8 mouse cellular contexts compared by ENCODE assay signal in genomic region chr2:163787709-163788108, GRCm38 (mm10). TPM values are rescaled to one million over a fixed set of nuclear protein-coding genes. Genes with fewer than 3 reads are reported as not detected.
DNase-seq lines count a peak whose midpoint lies in the region; ATAC-seq and TF ChIP-seq lines count a peak whose summit lies in the region.

No protein-coding gene starts in this region.

- H3K4me1 ChIP-seq in forebrain, embryonic 11.5 days (replicated peaks; ENCODE audit: control insufficient read depth, insufficient read depth, low read length): no peaks in the 10 kb centered on the region
- H3K4me1 ChIP-seq in forebrain, embryonic 16.5 days (replicated peaks; ENCODE audit: control insufficient read depth, insufficient read depth, low read length): no peaks in the 10 kb centered on the region
- H3K4me1 ChIP-seq in cortical plate, adult 2 months (ENCODE audit: control insufficient read depth, insufficient read depth, low read length): no peaks in the 10 kb centered on the region

- no peaks in the 10 kb centered on the region for H3K9me3 ChIP-seq in forebrain, embryonic 11.5 days (ENCODE audit: control insufficient read depth, low read length)
- H3K9me3 ChIP-seq in forebrain, embryonic 16.5 days (ENCODE audit: control insufficient read depth, low read length): no peaks in the 10 kb centered on the region

- H3K4me2 ChIP-seq in forebrain, embryonic 11.5 days (ENCODE audit: low read depth, low read length, severe bottlenecking): no peak overlapping the region
- H3K4me2 ChIP-seq in forebrain, embryonic 16.5 days (ENCODE audit: low read length): no peak overlapping the region

- no peak for ATAC-seq in forebrain, embryonic 11.5 days (replicated peaks; ENCODE audit: low FRiP score)
- no peak for ATAC-seq in forebrain, embryonic 16.5 days
- ATAC-seq in megakaryocyte, adult 5-6 weeks (ENCODE audit: poor library complexity, severe bottlenecking): peak; percentile 94

- no peak overlapping the region for H3K27ac ChIP-seq in forebrain, embryonic 11.5 days (ENCODE audit: low read depth, low read length)
- H3K27ac ChIP-seq in forebrain, embryonic 16.5 days (ENCODE audit: low read length): no peak overlapping the region
- H3K27ac ChIP-seq in cortical plate, adult 2 months (ENCODE audit: insufficient read depth, low read length): no peak overlapping the region

- no peak overlapping the region for H3K4me3 ChIP-seq in forebrain, embryonic 11.5 days (ENCODE audit: low read depth, low read length)
- no peak overlapping the region for H3K4me3 ChIP-seq in forebrain, embryonic 16.5 days (replicated peaks; ENCODE audit: low read length)
- no peak overlapping the region for H3K4me3 ChIP-seq in cortical plate, adult 2 months (ENCODE audit: insufficient read depth, low read length)

- no peak overlapping the region for H3K9ac ChIP-seq in forebrain, embryonic 11.5 days (ENCODE audit: low read length)
- no peak overlapping the region for H3K9ac ChIP-seq in forebrain, embryonic 16.5 days (replicated peaks; ENCODE audit: low read depth, low read length)

- peak; percentile 71 for DNase-seq in forebrain, embryonic 11.5 days (ENCODE audit: low spot score)
- peak; percentile 16 for DNase-seq in T-cell, adult 2 months (ENCODE audit: low spot score)
- DNase-seq in heart, postnatal 36 days: peak; percentile 46 to 47
- DNase-seq in layer of hippocampus, adult 9-10 months (ENCODE audit: low spot score): peak; percentile 42
- DNase-seq in splenic B cell, adult 2 months (ENCODE audit: low read depth, low spot score): peak; percentile 83

- no peaks in the 10 kb centered on the region for H3K27me3 ChIP-seq in forebrain, embryonic 11.5 days (ENCODE audit: control insufficient read depth, insufficient read depth, low read length)
- H3K27me3 ChIP-seq in forebrain, embryonic 16.5 days (replicated peaks; ENCODE audit: control insufficient read depth, insufficient read depth, low read length): no peaks in the 10 kb centered on the region
- H3K27me3 ChIP-seq in splenic B cell, adult 2 months (ENCODE audit: control insufficient read depth, insufficient read depth, low read length, poor library complexity, severe bottlenecking): no peaks in the 10 kb centered on the region

- TF ChIP-seq CTCF in cortical plate, adult 2 months (IDR thresholded peaks at IDR 0.05; ENCODE audit: extremely low read depth, insufficient read depth, low read length): peak; percentile 77

- no peaks in the 10 kb centered on the region for H3K36me3 ChIP-seq in forebrain, embryonic 11.5 days (ENCODE audit: control insufficient read depth, insufficient read depth, low read length)
- no peaks in the 10 kb centered on the region for H3K36me3 ChIP-seq in forebrain, embryonic 16.5 days (ENCODE audit: control insufficient read depth, insufficient read depth)
- no peaks in the 10 kb centered on the region for H3K36me3 ChIP-seq in splenic B cell, adult 2 months (ENCODE audit: control insufficient read depth, insufficient read depth, low read length, poor library complexity, severe bottlenecking)

- 41% methylated on average over 3 of the region's 3 CpGs for WGBS in forebrain, embryonic 11.5 days
- 41% methylated on average over 3 of the region's 3 CpGs for WGBS in forebrain, embryonic 16.5 days

- intact Hi-C loops in heart, postnatal 36 days (cut with DNase I): loop anchor here (10.0 kb wide), 4 partner anchors 47 to 253 kb away; no protein-coding TSS in a partner anchor

- no peak for TF ChIP-seq POLR2A in cortical plate, adult 2 months (IDR thresholded peaks at IDR 0.05; ENCODE audit: extremely low read depth, insufficient read depth, low read length)

RNA-seq across cellular contexts. Expression of gene Ccn5, which starts 33.0 kb away (rescaled TPM):
- polyA plus RNA-seq in forebrain, embryonic 11.5 days (2014; fragmentation: Nextera tagmentation; extraction: Ambion mirVana): 0.25 and 0.32 TPM in 2 replicates
- polyA plus RNA-seq in forebrain, embryonic 16.5 days (2015; fragmentation: Nextera tagmentation; extraction: Ambion mirVana): 0.15 and 0.27 TPM in 2 replicates
- polyA plus RNA-seq in cortical plate, adult 2 months (2012; rRNA removed): 0.08 and 0.42 TPM in 2 replicates
- 1 to 10 TPM; 1.5 to 2.0 TPM for total RNA-seq in heart, postnatal 36 days (2021)
- total RNA-seq in megakaryocyte, adult 5-6 weeks (2015): 0.27 TPM in 1 of 2 replicates, not detected in the other
- 0.59 and 1.5 TPM in 2 replicates for total RNA-seq in megakaryocyte, adult 5-6 weeks (2017)

RNA-seq across cellular contexts. Expression of gene Ada, which starts 37.7 kb away (rescaled TPM):
- 8.1 and 10.1 TPM in 2 replicates for polyA plus RNA-seq in forebrain, embryonic 11.5 days (2014; fragmentation: Nextera tagmentation; extraction: Ambion mirVana)
- polyA plus RNA-seq in forebrain, embryonic 16.5 days (2015; fragmentation: Nextera tagmentation; extraction: Ambion mirVana): 4.5 and 5.2 TPM in 2 replicates
- 0.69 and 0.74 TPM in 2 replicates for polyA plus RNA-seq in cortical plate, adult 2 months (2012; rRNA removed)
- total RNA-seq in heart, postnatal 36 days (2021): under 1 TPM; 0.60 to 0.64 TPM
- 3.7 and 5.3 TPM in 2 replicates for total RNA-seq in megakaryocyte, adult 5-6 weeks (2015)
- total RNA-seq in megakaryocyte, adult 5-6 weeks (2017): 6.1 and 7.6 TPM in 2 replicates

Comparison
In these comparisons a context has a peak if more than half of its experiments do, and no peak if none do; other contexts are left out.
1. DNase-seq: peak in every context shown above with its lines; median percentile 83 in splenic B cell, adult 2 months; 71 in forebrain, embryonic 11.5 days; 46 in heart, postnatal 36 days; 42 in layer of hippocampus, adult 9-10 months; 16 in T-cell, adult 2 months.